20 mouse cellular contexts compared by ENCODE assay signal in the genomic region with DNA sequence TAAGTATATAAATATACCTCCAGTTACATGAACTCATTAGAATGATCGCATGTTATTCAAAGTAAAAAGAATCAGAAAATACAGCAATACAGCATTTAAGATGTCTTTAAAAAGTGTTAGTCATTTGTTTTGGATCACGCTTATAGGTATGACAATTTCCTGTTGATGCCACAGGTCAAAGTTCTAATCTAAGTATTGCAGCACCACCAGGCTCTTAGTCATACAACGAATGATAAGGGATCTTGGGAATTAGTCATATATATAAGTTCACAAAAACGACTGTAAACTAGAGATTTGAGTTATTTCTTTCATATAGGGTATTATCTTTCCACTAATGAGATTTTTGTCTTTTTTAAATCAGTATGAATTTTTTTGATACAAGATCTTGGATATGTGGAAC.
"Had no signal": no experiment of that assay in that cellular context is flagged by ENCODE, and none has a peak within 500 bp of the region (broad histone marks: within the 10 kb centered on the region; RNA-seq: fewer than 3 reads in every experiment).

No protein-coding gene starts in this region.

- H3K9me3 ChIP-seq: midbrain, embryonic 12.5 days; neural tube, embryonic 13.5 days; neural tube, embryonic 15.5 days; stomach, embryonic 15.5 days had no signal

- H3K4me1 ChIP-seq: midbrain, embryonic 12.5 days; neural tube, embryonic 13.5 days; stomach, embryonic 15.5 days had no signal

- H3K36me3 ChIP-seq: midbrain, embryonic 10.5 days; midbrain, embryonic 12.5 days; neural tube, embryonic 13.5 days; neural tube, embryonic 15.5 days; stomach, embryonic 15.5 days had no signal

- H3K27ac ChIP-seq: midbrain, embryonic 10.5 days; midbrain, embryonic 12.5 days; neural tube, embryonic 13.5 days; neural tube, embryonic 15.5 days; stomach, embryonic 15.5 days; stomach, postnatal 0 days had no signal

- DNase-seq: lung, adult 18-20 months; lung, embryonic 14.5 days; lung, postnatal 10 days; lung, postnatal 4 days; midbrain, embryonic 14.5 days; retina, postnatal 1 day; right cerebral cortex, adult 18-20 months; right cerebral cortex, postnatal 25 days; right cerebral cortex, postnatal 4 days; spleen, adult 18-20 months; thymus, adult 2 months; thymus, postnatal 25 days; thymus, postnatal 4 days had no signal

- H3K27me3 ChIP-seq: midbrain, embryonic 12.5 days; neural tube, embryonic 13.5 days; neural tube, embryonic 15.5 days; stomach, embryonic 15.5 days had no signal

- H3K9ac ChIP-seq: lung, embryonic 14.5 days; midbrain, embryonic 12.5 days; neural tube, embryonic 13.5 days; neural tube, embryonic 15.5 days; stomach, embryonic 15.5 days had no signal

- H3K4me3 ChIP-seq: midbrain, embryonic 10.5 days; midbrain, embryonic 12.5 days; myocyte; neural tube, embryonic 13.5 days; neural tube, embryonic 15.5 days; stomach, embryonic 15.5 days had no signal
